Mouse (Mus musculus) bone marrow macrophage, adult 2 months (primary cell): ENCODE data around the gene Olfr159.

ENCODE experiments used
- CTCF ChIP-seq: IDR thresholded peaks from 2 replicates; pipeline ENCODE4 v1.5.1; 2012; ENCODE audit warnings: low read depth, mild to moderate bottlenecking, low read length, moderate library complexity
- POLR2A ChIP-seq: IDR thresholded peaks from 2 replicates; pipeline ENCODE4 v1.6.1; 2012; ENCODE audit warnings: mild to moderate bottlenecking, low read depth, low read length, borderline replicate concordance

- TF ChIP-seq POLR2A (no peak), CTCF (no peak)
Observed at GRCm38 (mm10) chr4:43757213-43757612, 13.6 kb downstream of the Olfr159 start.
